Mouse (Mus musculus): ENCODE data around the gene Arsa.

Arsa gene

GRCm38 (mm10) chr15:89477091-89477491 is at the start of gene Arsa:
Gene Arsa (minus strand): TSS chr15:89477425.
- no peak for DNase-seq (ENCODE audit: low spot score in 2 of 2)

GRCm38 (mm10) chr15:89526776-89527325 is 49.6 kb upstream of the Arsa start:
- no peak for DNase-seq (ENCODE audit: low spot score in 2 of 2)

- no peak for DNase-seq (ENCODE audit: low spot score in 2 of 2)
These were observed 48.7 kb upstream of the Arsa start for GRCm38 (mm10) chr15:89525896-89526295.

GRCm38 (mm10) chr15:89525464-89525863 is 48.2 kb upstream of the Arsa start:
- DNase-seq (ENCODE audit: low spot score in 2 of 2): no peak

GRCm38 (mm10) chr15:89524611-89525415 is 47.6 kb upstream of the Arsa start:
- DNase-seq (ENCODE audit: low spot score in 2 of 2): no peak

- DNase-seq (ENCODE audit: low spot score in 2 of 2): no peak
These were observed 46.9 kb upstream of the Arsa start for GRCm38 (mm10) chr15:89524001-89524571.

GRCm38 (mm10) chr15:89523283-89523832 is 46.1 kb upstream of the Arsa start:
- DNase-seq (ENCODE audit: low spot score in 2 of 2): no peak

GRCm38 (mm10) chr15:89522566-89523282 is 45.5 kb upstream of the Arsa start:
- DNase-seq (ENCODE audit: low spot score in 2 of 2): no peak

- DNase-seq (ENCODE audit: low spot score in 2 of 2): no peak
These were observed 44.7 kb upstream of the Arsa start for GRCm38 (mm10) chr15:89521951-89522350.

GRCm38 (mm10) chr15:89512679-89513078 is 35.5 kb upstream of the Arsa start:
- DNase-seq (ENCODE audit: low spot score in 2 of 2): no peak

GRCm38 (mm10) chr15:89507751-89508150 is 30.5 kb upstream of the Arsa start:
- DNase-seq (ENCODE audit: low spot score in 2 of 2): no peak

GRCm38 (mm10) chr15:89504838-89505237 is 27.6 kb upstream of the Arsa start:
- no peak for DNase-seq (ENCODE audit: low spot score in 2 of 2)

GRCm38 (mm10) chr15:89501321-89501720 is 24.1 kb upstream of the Arsa start:
- DNase-seq (ENCODE audit: low spot score in 2 of 2): no peak

- DNase-seq (ENCODE audit: low spot score in 2 of 2): no peak
These were observed 23.1 kb upstream of the Arsa start for GRCm38 (mm10) chr15:89500221-89500791.

- DNase-seq (ENCODE audit: low spot score in 2 of 2): peak in 1 of 2 experiments; percentile 16
These were observed 22.6 kb upstream of the Arsa start for GRCm38 (mm10) chr15:89499784-89500220.

- DNase-seq (ENCODE audit: low spot score in 2 of 2): no peak
These were observed 21.9 kb upstream of the Arsa start, which contains the start of gene Shank3 for GRCm38 (mm10) chr15:89498961-89499688. Gene Shank3 (plus strand): TSS chr15:89499623.

GRCm38 (mm10) chr15:89498049-89498960 is 21.1 kb upstream of the Arsa start:
- DNase-seq (ENCODE audit: low spot score in 2 of 2): no peak

- DNase-seq (ENCODE audit: low spot score in 2 of 2): no peak
These were observed 20.3 kb upstream of the Arsa start for GRCm38 (mm10) chr15:89497391-89498048.

- no peak for DNase-seq (ENCODE audit: low spot score in 2 of 2)
These were observed 19.6 kb upstream of the Arsa start for GRCm38 (mm10) chr15:89496841-89497240.

Data from urinary bladder, adult 18-20 months (tissue).